Mouse (Mus musculus) heart, adult 10 weeks (tissue): ENCODE measurements around the gene Gm28434. TPM values are rescaled to one million over a fixed set of nuclear protein-coding genes. Genes with fewer than 3 reads are reported as not detected.

ENCODE experiments used
- polyA plus RNA-seq: library from polyadenylated mRNA; stranded (reverse); fragments of 350-450 nt; fragmentation: Illumina TruSeq; extraction: RNeasy Lipid Tissue Mini Kit (QIAGEN cat#74804); gene quantifications from one replicate; pipeline ENCODE4 v1.2.3, GENCODE M21; 2014; ENCODE audit warnings: low read depth, low replicate concordance

Gene Gm28434
- not detected for polyA plus RNA-seq

DNA sequence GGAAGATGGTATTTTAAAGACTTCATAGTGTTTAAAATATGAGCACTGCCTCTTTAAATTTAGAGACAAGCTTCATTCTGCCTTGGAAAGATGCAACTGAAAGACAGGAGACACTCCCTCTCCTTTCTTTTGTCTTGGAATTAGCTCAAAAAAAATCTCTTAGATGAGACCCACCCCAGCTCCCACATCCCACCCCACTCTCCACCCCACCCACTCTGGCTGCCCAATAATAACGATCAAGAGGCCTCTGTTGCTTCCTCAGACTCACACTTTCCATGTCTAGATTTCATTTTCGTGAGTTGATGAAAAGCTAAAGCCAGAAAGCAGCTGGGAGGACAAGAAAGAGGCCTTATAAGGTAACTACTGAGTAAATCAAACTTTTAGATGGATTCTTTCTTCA lies at the start of gene Gm28434, which contains the start of gene 2310003L06Rik:
TSS of gene Gm28434 (plus strand) at position 317 of the 400 bp plus-strand sequence.
TSS of gene 2310003L06Rik (plus strand) at position 259 of the 400 bp plus-strand sequence.

DNA sequence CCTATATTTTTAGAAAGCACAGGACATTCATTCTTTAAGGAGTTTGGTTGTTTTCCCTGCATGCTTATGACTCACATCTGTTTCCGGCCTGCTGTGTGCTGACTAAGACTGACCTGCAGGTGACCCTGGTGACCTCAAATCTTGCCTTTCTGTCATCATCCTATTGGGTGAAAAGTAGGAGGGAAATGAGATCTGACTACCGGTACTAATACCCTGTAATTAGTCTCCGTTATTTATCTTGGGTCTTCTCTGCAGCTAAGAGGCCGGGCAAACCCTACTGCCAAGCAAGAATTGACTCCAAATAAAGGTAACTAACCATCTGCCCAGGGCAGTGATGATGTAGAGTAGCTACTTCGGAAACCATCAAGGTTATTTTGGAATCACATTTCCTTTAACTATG lies 43.9 kb upstream of the Gm28434 start, which contains the start of gene Csn3:
TSS of gene Csn3 (plus strand) at position 208 of the 400 bp plus-strand sequence.

GRCm38 (mm10) chr5:87979139-87979538 lies 9.8 kb downstream of the Gm28434 start, which contains the start of gene Cabs1:
Gene Cabs1, plus strand, starts transcription at chr5:87979439.

DNA sequence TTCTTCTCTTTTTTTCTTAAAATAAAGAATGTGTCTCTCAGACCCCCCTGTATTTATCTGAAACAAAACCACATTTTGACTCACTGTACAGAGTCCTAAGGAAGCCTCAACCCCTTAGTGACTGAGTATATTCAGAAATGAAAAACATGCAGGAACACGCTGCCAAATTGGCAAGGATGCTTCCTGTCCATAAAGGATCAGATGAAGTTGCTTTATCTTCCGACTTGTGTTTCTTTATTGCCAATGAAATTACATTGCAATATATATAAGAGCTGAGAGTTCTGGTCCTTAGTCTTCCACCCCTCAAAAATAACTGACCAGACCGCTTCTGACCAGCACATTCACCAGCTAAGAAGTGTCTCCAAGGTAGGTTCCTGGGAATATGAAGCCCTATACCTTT lies 32.9 kb downstream of the Gm28434 start, which contains the start of gene Smr3a:
TSS of gene Smr3a (plus strand) at position 301 of the 400 bp plus-strand sequence.

Other genes starting within 250 kb of the Gm28434 start
- not detected for gene Csn1s2a, start 194.9 kb upstream of the Gm28434 start, polyA plus RNA-seq
- not detected for gene Csn1s2b, start 161.4 kb upstream of the Gm28434 start, polyA plus RNA-seq
- gene Prr27, start 143.8 kb upstream of the Gm28434 start, polyA plus RNA-seq, result not detected
- gene Odam, start 84.5 kb upstream of the Gm28434 start, polyA plus RNA-seq, result not detected
- gene Csn3, start 43.9 kb upstream of the Gm28434 start, polyA plus RNA-seq, result not detected
- gene 2310003L06Rik, start 58 bp upstream of the Gm28434 start, polyA plus RNA-seq, result not detected
- gene Cabs1, start 9.9 kb downstream of the Gm28434 start, polyA plus RNA-seq, result not detected
- not detected for gene Smr3a, start 33.0 kb downstream of the Gm28434 start, polyA plus RNA-seq
- not detected for gene Smr2, start 117.0 kb downstream of the Gm28434 start, polyA plus RNA-seq
- gene Gm11116, start 142.0 kb downstream of the Gm28434 start, polyA plus RNA-seq, result not detected
- gene Gm11115, start 184.6 kb downstream of the Gm28434 start, polyA plus RNA-seq, result not detected